Mouse (Mus musculus): ENCODE measurements around the gene Fam102a.

The Fam102a gene

GRCm38 (mm10) chr2:32581450-32582095 lies 46.4 kb downstream of the Fam102a start:
- peak; percentile 76 for DNase-seq (ENCODE audit: low spot score)

GRCm38 (mm10) chr2:32582830-32583799 lies 48.0 kb downstream of the Fam102a start:
- peak; percentile 89 for DNase-seq (ENCODE audit: low spot score)

GRCm38 (mm10) chr2:32585149-32585714 lies 50.1 kb downstream of the Fam102a start:
- no peak for DNase-seq (ENCODE audit: low spot score)

DNA sequence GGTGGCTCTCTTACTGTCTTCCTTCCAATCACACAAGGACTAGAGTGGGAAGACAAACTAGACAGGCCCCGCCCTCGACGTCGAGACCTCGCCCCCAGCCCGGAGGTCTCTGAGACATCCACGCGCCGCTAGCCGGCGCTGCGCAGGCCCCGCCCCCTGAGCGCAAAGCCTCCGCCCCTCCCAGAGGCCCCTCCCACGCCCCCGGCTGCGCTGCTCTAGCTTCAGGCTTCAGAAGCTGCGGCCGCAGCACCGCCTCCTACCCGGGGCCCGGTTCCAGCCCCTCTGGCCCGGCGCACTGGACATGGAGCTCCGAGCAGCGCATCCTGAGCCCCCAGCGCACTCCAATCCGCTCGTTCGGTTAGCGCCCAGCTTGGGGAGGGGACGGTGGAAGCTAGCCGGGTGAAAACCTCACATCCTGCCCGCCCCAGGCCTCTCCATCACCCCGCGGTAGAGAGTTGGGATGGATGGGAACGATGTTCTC lies 51.8 kb downstream of the Fam102a start, which contains the start of gene St6galnac4:
St6galnac4 (plus strand) TSS at position 225 of the 481 bp plus-strand sequence.
- DNase-seq (ENCODE audit: low spot score) = peak; percentile 93

GRCm38 (mm10) chr2:32587731-32588321 lies 52.7 kb downstream of the Fam102a start:
- peak; percentile 49 for DNase-seq (ENCODE audit: low spot score)

GRCm38 (mm10) chr2:32589213-32589795 lies 54.2 kb downstream of the Fam102a start:
- no peak for DNase-seq (ENCODE audit: low spot score)

GRCm38 (mm10) chr2:32590224-32590623 lies 55.1 kb downstream of the Fam102a start:
- DNase-seq (ENCODE audit: low spot score) = no peak

DNA sequence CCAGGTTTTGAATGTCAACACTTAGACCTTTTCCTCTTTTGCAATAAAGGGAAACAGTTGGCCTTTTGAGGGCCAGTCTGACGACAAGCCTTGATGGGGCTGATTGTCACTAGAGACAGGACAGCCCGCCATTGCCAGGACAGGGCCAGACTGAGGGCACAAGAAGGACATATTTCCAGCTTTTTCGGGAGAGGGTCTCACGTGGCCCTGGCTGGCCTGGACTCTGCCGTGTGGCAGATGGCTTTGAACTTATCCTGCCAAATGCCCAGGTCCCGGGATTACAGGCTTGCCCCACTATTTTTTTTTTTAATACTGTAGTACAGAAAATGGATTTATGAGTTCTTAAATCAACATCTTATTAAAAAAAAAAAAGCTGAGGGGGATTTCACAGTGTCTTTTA lies 56.1 kb downstream of the Fam102a start:
- DNase-seq (ENCODE audit: low spot score) = peak; percentile 46

DNA sequence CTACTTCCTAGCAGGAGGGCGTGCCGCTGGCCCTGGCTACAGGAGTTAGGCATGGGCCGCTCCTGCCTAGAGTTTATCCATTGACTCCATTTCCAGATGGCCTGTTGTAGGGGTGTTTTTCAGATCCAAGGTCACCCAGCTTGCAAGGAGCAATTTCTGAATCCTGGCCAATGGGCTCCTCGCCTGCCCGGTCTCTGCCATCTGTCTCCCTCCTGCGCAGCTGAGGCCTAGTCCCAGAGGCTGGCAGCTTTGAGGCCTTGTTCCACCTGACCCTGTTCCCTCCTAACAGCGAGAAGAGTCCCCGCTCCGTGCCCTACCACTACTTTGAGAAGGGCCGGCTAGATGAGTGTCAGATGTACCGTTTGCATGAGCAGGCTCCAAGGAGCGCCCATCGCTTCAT lies 61.6 kb downstream of the Fam102a start:
- DNase-seq (ENCODE audit: low spot score) = no peak

GRCm38 (mm10) chr2:32597248-32597647 lies 62.1 kb downstream of the Fam102a start:
- no peak for DNase-seq (ENCODE audit: low spot score)

DNA sequence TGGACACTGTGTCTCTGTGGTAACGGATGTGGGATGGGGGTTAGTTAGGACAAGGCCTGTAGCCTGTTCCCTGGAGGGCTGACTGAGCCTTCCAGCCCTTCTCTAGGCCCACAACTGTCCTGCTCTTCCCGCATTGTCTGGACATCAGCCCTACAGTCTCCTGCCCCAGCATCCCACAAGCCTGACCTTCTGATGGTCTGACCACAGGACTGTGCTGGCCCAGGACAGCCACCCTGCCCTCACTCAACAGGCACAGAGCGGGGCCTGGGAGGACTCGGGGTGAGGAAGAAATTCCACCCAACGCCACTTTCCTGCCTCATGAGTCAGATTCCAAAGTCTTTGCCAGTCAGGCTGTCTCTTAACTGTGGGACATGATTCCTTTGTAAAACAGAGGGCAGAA lies 62.6 kb downstream of the Fam102a start:
- no peak for DNase-seq (ENCODE audit: low spot score)

- DNase-seq (ENCODE audit: low spot score) = no peak
Observed at GRCm38 (mm10) chr2:32598506-32598905, 63.4 kb downstream of the Fam102a start.

GRCm38 (mm10) chr2:32599409-32599808 lies 64.3 kb downstream of the Fam102a start, which contains the start of gene St6galnac6:
TSS of gene St6galnac6 (plus strand) at chr2:32599709.
- DNase-seq (ENCODE audit: low spot score) = no peak

- peak; percentile 63 for DNase-seq (ENCODE audit: low spot score)
Observed at GRCm38 (mm10) chr2:32601417-32602065, 66.4 kb downstream of the Fam102a start.

GRCm38 (mm10) chr2:32602600-32603054 lies 67.5 kb downstream of the Fam102a start:
- DNase-seq (ENCODE audit: low spot score) = peak; percentile 91

DNA sequence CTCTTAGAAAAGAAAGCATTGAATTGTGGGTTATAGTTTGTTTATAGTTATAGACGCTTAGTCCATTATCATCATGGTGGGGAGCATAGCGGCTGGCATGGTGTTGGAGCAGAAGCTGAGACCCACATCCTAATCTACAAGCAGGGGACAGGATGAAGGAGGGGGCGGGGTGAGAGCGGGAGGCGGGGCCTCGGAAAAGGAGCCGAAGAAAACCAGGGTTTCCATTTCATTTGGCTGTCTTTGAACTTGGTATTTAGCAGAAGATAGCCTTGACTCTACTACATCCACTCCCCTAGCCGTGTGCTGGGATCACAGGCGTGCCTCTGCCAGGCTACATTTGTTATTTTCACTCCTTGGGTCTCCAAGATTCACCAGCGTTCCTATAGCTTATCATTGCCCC lies 69.5 kb downstream of the Fam102a start:
- DNase-seq (ENCODE audit: low spot score) = no peak

DNA sequence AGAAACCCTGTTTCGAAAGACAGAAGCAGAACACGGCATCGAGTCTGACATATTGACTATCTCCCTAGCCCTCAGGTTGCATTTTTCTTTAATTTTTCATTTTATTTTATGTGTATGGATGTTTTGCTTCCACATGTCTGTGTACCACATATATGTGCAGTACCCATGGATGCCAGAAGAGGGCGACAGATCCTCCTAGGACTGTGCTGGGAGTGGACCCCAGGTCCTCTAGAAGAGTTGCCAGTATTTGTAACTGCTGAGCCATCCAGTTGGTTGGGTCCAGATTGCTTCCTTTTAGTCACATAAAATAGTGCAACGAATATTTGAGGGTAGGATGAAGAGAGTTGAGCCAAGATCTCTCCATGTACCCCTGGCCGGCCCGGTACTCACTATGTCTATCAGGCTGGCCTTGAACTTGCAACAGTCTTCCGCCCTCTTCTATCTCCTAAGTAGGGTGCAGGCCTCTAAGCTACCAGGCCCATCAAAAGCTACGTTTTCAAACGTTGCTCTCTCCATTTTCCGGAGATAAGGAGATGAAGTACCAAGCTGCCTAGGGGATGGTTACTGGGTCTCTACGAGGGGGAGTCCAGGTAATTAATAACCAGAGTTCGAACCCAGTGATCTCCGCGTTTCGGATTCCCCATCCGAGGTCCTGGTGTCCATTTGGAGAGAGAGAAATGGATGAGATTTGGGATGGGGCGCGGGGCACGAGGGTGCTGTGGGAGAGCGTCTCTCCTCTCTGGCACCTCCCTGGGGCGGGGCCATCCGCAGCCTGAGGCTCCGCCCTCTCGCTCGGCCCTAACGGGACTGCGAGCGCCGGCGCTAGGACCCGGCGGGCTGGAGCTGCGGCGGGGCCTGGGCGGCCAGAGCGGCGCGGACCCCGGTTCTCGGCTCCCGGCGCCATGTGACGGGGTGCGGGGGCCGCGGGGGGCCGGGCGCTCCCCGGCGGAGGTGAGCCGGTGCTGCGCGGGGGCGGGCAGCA lies 71.3 kb downstream of the Fam102a start:
- DNase-seq (ENCODE audit: low spot score) = peak; percentile 87

GRCm38 (mm10) chr2:32607262-32607947 lies 72.3 kb downstream of the Fam102a start:
- peak; percentile 73 for DNase-seq (ENCODE audit: low spot score)

GRCm38 (mm10) chr2:32608141-32608777 lies 73.1 kb downstream of the Fam102a start:
- DNase-seq (ENCODE audit: low spot score) = peak; percentile 72
